Mouse (Mus musculus) right cerebral cortex, postnatal 36 days (tissue): ENCODE data around the gene Lix1l.
A peak's percentile ranks its signal among the peaks of the same experiment; 100 is the strongest.
"Not testable (repeated sequence)": the region's sequence is repeated elsewhere in the genome, so short reads cannot be mapped to it uniquely, and the experiment has no call there.

ENCODE experiments used
- DNase-seq, 2 experiments: peaks; one replicate each; pipeline ENCODE4 v3.0.0; 2022; ENCODE audit warnings: low spot score in 2 of 2, mixed read lengths in 1 of 2

Gene Lix1l

GRCm38 (mm10) chr3:96581771-96582515 lies 19.0 kb upstream of the Lix1l start:
- no peak for DNase-seq

GRCm38 (mm10) chr3:96583386-96583785 lies 17.6 kb upstream of the Lix1l start:
- no peak for DNase-seq

GRCm38 (mm10) chr3:96590657-96591056 lies 10.3 kb upstream of the Lix1l start:
- no peak for DNase-seq

GRCm38 (mm10) chr3:96593374-96593773 lies 7.6 kb upstream of the Lix1l start:
- no peak for DNase-seq

- peak; percentile 90 to 92 for DNase-seq
Observed at GRCm38 (mm10) chr3:96593790-96594560, 7.0 kb upstream of the Lix1l start, which contains the start of gene Polr3gl. Gene Polr3gl (minus strand): TSS chr3:96594181.

- DNase-seq = no peak
Observed at GRCm38 (mm10) chr3:96594851-96595250, 6.1 kb upstream of the Lix1l start.

- DNase-seq = peak in 1 of 2 experiments; percentile 51
Observed at GRCm38 (mm10) chr3:96595661-96596060, 5.3 kb upstream of the Lix1l start.

- DNase-seq = peak; percentile 75 to 77
Observed at GRCm38 (mm10) chr3:96596228-96596707, 4.7 kb upstream of the Lix1l start, which contains the start of gene Ankrd34a. Gene Ankrd34a (plus strand): TSS chr3:96596636.

GRCm38 (mm10) chr3:96596855-96597254 lies 4.1 kb upstream of the Lix1l start:
- peak in 1 of 2 experiments; percentile 43 for DNase-seq

- no peak for DNase-seq
Observed at GRCm38 (mm10) chr3:96597435-96597891, 3.5 kb upstream of the Lix1l start.

GRCm38 (mm10) chr3:96598156-96599068 lies 2.5 kb upstream of the Lix1l start:
- DNase-seq = peak in 1 of 2 experiments; percentile 32

GRCm38 (mm10) chr3:96599069-96599393 lies 1.9 kb upstream of the Lix1l start:
- DNase-seq = no peak

- DNase-seq = no peak
Observed at GRCm38 (mm10) chr3:96599411-96599810, 1.5 kb upstream of the Lix1l start.

GRCm38 (mm10) chr3:96601251-96601787 lies 370 bp downstream of the Lix1l start:
- DNase-seq = peak; percentile 49 to 57

GRCm38 (mm10) chr3:96601941-96602703 lies 1.2 kb downstream of the Lix1l start:
- DNase-seq = peak in 1 of 2 experiments; percentile 18

- DNase-seq = no peak
Observed at GRCm38 (mm10) chr3:96602704-96603084, 1.7 kb downstream of the Lix1l start.

- DNase-seq = no peak
Observed at GRCm38 (mm10) chr3:96603311-96603710, 2.4 kb downstream of the Lix1l start.

- DNase-seq = not testable (repeated sequence)
Observed at GRCm38 (mm10) chr3:96606007-96606406, 5.1 kb downstream of the Lix1l start.

- no peak for DNase-seq
Observed at GRCm38 (mm10) chr3:96606618-96607017, 5.7 kb downstream of the Lix1l start.

GRCm38 (mm10) chr3:96617941-96618340 lies 17.0 kb downstream of the Lix1l start:
- no peak for DNase-seq

GRCm38 (mm10) chr3:96623201-96623600 lies 22.3 kb downstream of the Lix1l start:
- no peak for DNase-seq
